Mouse (Mus musculus) neural tube, embryonic 14.5 days (tissue): ENCODE measurements around the gene Krt1. TPM values are rescaled to one million over a fixed set of nuclear protein-coding genes. Genes with fewer than 3 reads are reported as not detected.

Experiments used
- ATAC-seq: fragments of 200-750 bp; cut with Nextera tagmentation; 2 replicates; pipeline ENCODE4 v1.8.0; 2017; ENCODE audit warnings: low read depth, mild to moderate bottlenecking, moderate TSS enrichment, moderate library complexity
- H3K27ac ChIP-seq: fragments of 300-500 bp; sonication (generic); 2 replicates; pipeline ENCODE4 v1.5.1; 2014; ENCODE audit warnings: low read depth, mild to moderate bottlenecking, control low read depth, low read length, moderate library complexity, mixed read lengths
- H3K27me3 ChIP-seq: fragments of 300-500 bp; sonication (generic); 2 replicates; pipeline ENCODE4 v1.6.1; 2014; ENCODE audit warnings: low read length; ENCODE audit not compliant: control insufficient read depth, insufficient read depth
- H3K36me3 ChIP-seq: fragments of 300-500 bp; sonication (generic); 2 replicates; pipeline ENCODE4 v1.6.1; 2014; ENCODE audit warnings: low read length, mixed read lengths; ENCODE audit not compliant: control insufficient read depth, insufficient read depth
- H3K4me1 ChIP-seq: fragments of 300-500 bp; sonication (generic); 2 replicates; pipeline ENCODE4 v1.6.1; 2014; ENCODE audit warnings: low read length; ENCODE audit not compliant: control insufficient read depth, insufficient read depth
- H3K4me2 ChIP-seq: fragments of 300-500 bp; sonication (generic); 2 replicates; pipeline ENCODE4 v1.6.1; 2014; ENCODE audit warnings: mild to moderate bottlenecking, low read depth, low read length, control low read depth
- H3K4me3 ChIP-seq: fragments of 300-500 bp; sonication (generic); 2 replicates; pipeline ENCODE4 v1.5.1; 2014; ENCODE audit warnings: low read depth, low read length, control low read depth, mixed read lengths
- H3K9ac ChIP-seq: fragments of 300-500 bp; sonication (generic); replicated peaks from 2 replicates; pipeline ENCODE4 v1.6.1; 2014; ENCODE audit warnings: low read depth, mild to moderate bottlenecking, control low read depth, low read length, mixed read lengths
- H3K9me3 ChIP-seq: fragments of 300-500 bp; sonication (generic); 2 replicates; pipeline ENCODE4 v1.6.1; 2016; ENCODE audit warnings: low read length; ENCODE audit not compliant: control insufficient read depth
- WGBS: fragments of 180-500 bp; shearing (Covaris S2); extraction: QIAGEN DNeasy Blood & Tissue Kit; methylation state at CpG from one replicate; pipeline ENCODE4 v1.1.7; 2014; 5-methylcytosine and 5-hydroxymethylcytosine counted together
- polyA plus RNA-seq: library from polyadenylated mRNA; unstranded; fragments of >200 nt; fragmentation: Nextera tagmentation; extraction: Ambion mirVana; gene quantifications from 2 replicates; pipeline ENCODE4 v1.2.1, GENCODE M21; 2014

The Krt1 gene
- polyA plus RNA-seq: 8.3 and 12.3 TPM in 2 replicates

DNA sequence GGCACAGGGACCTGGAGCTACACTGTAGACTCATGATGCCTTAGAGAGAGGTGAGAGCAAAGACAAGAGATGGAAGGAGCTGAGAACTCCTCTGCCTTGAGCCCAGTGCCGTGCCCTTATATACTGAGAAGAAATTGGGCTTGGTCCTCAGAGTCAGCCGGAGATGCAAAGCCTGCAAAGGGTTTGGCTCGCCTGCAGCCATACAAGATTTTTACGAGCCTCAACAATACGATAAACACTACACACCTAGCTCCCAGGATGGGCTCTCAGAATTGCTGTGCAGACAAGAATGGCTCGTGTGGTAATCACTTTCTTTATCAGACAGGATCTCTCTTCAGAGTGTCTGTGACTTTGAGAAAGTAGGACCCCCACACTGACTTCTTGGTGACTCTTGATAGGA lies at the start of gene Krt1:
Krt1 (minus strand) TSS at position 101 of the 400 bp plus-strand sequence.
- Histone ChIP-seq H3K4me3 (no peak within 1 kb of the TSS), H3K36me3 (no peaks in the 10 kb centered on the region), H3K9ac (no peak within 1 kb of the TSS), H3K9me3 (no peaks in the 10 kb centered on the region), H3K27ac (no peak within 1 kb of the TSS), H3K4me2 (no peak within 1 kb of the TSS), H3K27me3 (no peaks in the 10 kb centered on the region), H3K4me1 (peaks cover under 1% of the 10 kb centered on the region; the same call in 1 of the 2 replicates)
- no peak for ATAC-seq
- 81% methylated on average over 6 of the region's 6 CpGs for WGBS

- Histone ChIP-seq H3K9ac (no peak overlapping the region), H3K27ac (no peak overlapping the region), H3K36me3 (no peaks in the 10 kb centered on the region), H3K9me3 (no peaks in the 10 kb centered on the region), H3K27me3 (no peaks in the 10 kb centered on the region), H3K4me2 (no peak overlapping the region), H3K4me1 (no peaks in the 10 kb centered on the region), H3K4me3 (no peak overlapping the region)
- WGBS: 94% methylated on average over 4 of the region's 4 CpGs
- no peak for ATAC-seq
Measured at GRCm38 (mm10) chr15:101895216-101895615, 44.6 kb upstream of the Krt1 start.

GRCm38 (mm10) chr15:101892820-101893219 lies 42.2 kb upstream of the Krt1 start, which contains the start of gene Krt76:
Gene Krt76 (minus strand): TSS chr15:101892920.
- no peak within 1 kb of the TSS for H3K4me2 ChIP-seq
- H3K4me3 ChIP-seq: no peak within 1 kb of the TSS
- H3K9ac ChIP-seq: no peak within 1 kb of the TSS
- no peaks in the 10 kb centered on the region for H3K4me1 ChIP-seq
- H3K36me3 ChIP-seq: no peaks in the 10 kb centered on the region
- WGBS: 78% methylated on average over 4 of the region's 4 CpGs
- H3K27ac ChIP-seq: no peak within 1 kb of the TSS
- H3K9me3 ChIP-seq: no peaks in the 10 kb centered on the region
- H3K27me3 ChIP-seq: no peaks in the 10 kb centered on the region
- ATAC-seq: no peak

DNA sequence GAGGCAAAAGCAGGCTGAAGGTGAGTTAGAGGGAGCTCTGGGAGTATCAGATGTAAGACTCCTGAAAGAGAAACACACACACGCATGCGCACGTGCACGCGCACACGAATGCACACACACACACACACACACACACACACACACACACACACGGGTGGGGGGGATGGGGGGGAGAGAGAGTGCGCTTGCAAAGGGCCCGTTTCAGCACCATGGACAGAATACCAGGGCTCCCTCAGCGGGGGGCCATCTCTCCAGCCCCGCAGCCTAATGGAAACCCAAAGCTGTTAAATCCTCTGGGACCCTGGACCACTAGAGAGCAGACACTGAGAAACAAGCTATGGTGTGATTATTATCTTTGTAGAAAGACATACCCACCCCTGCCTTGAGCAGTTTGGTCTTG lies 29.2 kb upstream of the Krt1 start:
- Histone ChIP-seq H3K9ac (no peak overlapping the region), H3K9me3 (no peaks in the 10 kb centered on the region), H3K4me3 (no peak overlapping the region), H3K4me1 (no peaks in the 10 kb centered on the region), H3K27ac (no peak overlapping the region), H3K36me3 (no peaks in the 10 kb centered on the region), H3K4me2 (no peak overlapping the region), H3K27me3 (no peaks in the 10 kb centered on the region)
- 28% methylated on average over 9 of the region's 11 CpGs for WGBS
- no peak for ATAC-seq

GRCm38 (mm10) chr15:101878041-101878440 lies 27.4 kb upstream of the Krt1 start:
- Histone ChIP-seq H3K4me3 (no peak overlapping the region), H3K4me2 (no peak overlapping the region), H3K9me3 (no peaks in the 10 kb centered on the region), H3K9ac (no peak overlapping the region), H3K27me3 (no peaks in the 10 kb centered on the region), H3K36me3 (no peaks in the 10 kb centered on the region), H3K27ac (no peak overlapping the region), H3K4me1 (no peaks in the 10 kb centered on the region)
- no peak for ATAC-seq
- 64% methylated on average over 2 of the region's 2 CpGs for WGBS

DNA sequence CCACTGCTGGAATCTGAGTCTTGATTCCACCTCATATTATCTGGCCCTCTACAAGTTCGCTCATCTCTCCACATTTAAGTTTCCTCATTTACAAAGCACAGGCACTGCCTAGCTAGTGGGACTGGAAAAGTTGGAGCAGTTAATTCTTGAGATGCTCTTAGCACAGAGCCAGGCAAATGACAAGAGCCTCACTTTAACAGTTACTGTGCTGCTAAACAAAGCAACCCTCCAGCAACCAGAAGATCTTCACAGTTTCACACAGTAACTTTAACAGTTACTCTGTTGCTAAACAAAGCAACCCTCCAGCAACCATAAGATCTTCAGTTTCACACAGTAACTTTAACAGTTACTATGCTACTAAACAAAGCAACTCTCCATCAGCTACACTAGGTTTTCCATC lies 23.8 kb upstream of the Krt1 start:
- no peaks in the 10 kb centered on the region for H3K9me3 ChIP-seq
- no peaks in the 10 kb centered on the region for H3K4me1 ChIP-seq
- H3K27me3 ChIP-seq: no peaks in the 10 kb centered on the region
- H3K4me3 ChIP-seq: no peak overlapping the region
- no peak for ATAC-seq
- WGBS: 83% methylated on average over 1 of the region's 1 CpGs
- H3K4me2 ChIP-seq: no peak overlapping the region
- H3K36me3 ChIP-seq: no peaks in the 10 kb centered on the region
- H3K9ac ChIP-seq: no peak overlapping the region
- no peak overlapping the region for H3K27ac ChIP-seq

DNA sequence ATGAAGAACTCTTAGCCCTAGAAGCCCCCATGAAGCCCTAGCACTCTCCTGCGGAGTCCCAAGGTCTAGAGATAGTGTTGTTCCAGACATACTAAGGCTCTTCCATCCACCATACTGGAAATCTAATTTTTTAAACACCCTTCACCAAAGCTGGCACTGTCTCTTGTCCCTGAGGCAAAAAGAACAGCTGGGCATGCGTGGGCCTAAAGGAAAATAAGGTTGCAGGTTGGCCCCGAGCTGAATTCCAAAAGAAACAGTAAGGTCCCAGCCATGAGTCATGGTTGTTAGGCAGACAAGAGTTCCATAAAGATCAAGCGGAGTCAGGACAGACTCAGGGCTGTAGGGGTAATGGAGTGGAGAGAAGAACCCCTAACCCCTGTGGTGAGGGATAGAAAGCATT lies 22.6 kb upstream of the Krt1 start:
- Histone ChIP-seq H3K27ac (no peak overlapping the region), H3K9me3 (no peaks in the 10 kb centered on the region), H3K4me1 (no peaks in the 10 kb centered on the region), H3K4me3 (no peak overlapping the region), H3K36me3 (no peaks in the 10 kb centered on the region), H3K27me3 (no peaks in the 10 kb centered on the region), H3K9ac (no peak overlapping the region), H3K4me2 (no peak overlapping the region)
- no peak for ATAC-seq
- WGBS: 45% methylated on average over 4 of the region's 4 CpGs

GRCm38 (mm10) chr15:101869431-101869830 lies 18.8 kb upstream of the Krt1 start, which contains the start of gene Krt77:
Gene Krt77 (minus strand): TSS chr15:101869705.
- H3K9me3 ChIP-seq: no peaks in the 10 kb centered on the region
- H3K27me3 ChIP-seq: no peaks in the 10 kb centered on the region
- H3K27ac ChIP-seq: no peak within 1 kb of the TSS
- H3K36me3 ChIP-seq: no peaks in the 10 kb centered on the region
- no peak within 1 kb of the TSS for H3K4me3 ChIP-seq
- 40% methylated on average over 6 of the region's 6 CpGs for WGBS
- H3K9ac ChIP-seq: no peak within 1 kb of the TSS
- ATAC-seq: no peak
- H3K4me2 ChIP-seq: no peak within 1 kb of the TSS
- no peaks in the 10 kb centered on the region for H3K4me1 ChIP-seq

GRCm38 (mm10) chr15:101866754-101867153 lies 16.2 kb upstream of the Krt1 start:
- Histone ChIP-seq H3K36me3 (no peaks in the 10 kb centered on the region), H3K27ac (no peak overlapping the region), H3K4me1 (no peaks in the 10 kb centered on the region), H3K4me2 (no peak overlapping the region), H3K9ac (no peak overlapping the region), H3K9me3 (no peaks in the 10 kb centered on the region), H3K4me3 (no peak overlapping the region), H3K27me3 (no peaks in the 10 kb centered on the region)
- 89% methylated on average over 7 of the region's 7 CpGs for WGBS
- ATAC-seq: no peak
